In genomic region chr13:37879556-37879955, GRCm38 (mm10) we compare ENCODE assay signal across 11 mouse cellular contexts.
DNase-seq lines count a peak whose midpoint lies in the region; ATAC-seq lines count a peak whose summit lies in the region.
"Had no signal": no experiment of that assay in that cellular context is flagged by ENCODE, and none has a peak within 500 bp of the region (broad histone marks: within the 10 kb centered on the region; RNA-seq: fewer than 3 reads in every experiment).

No protein-coding gene starts in this region.

- WGBS in heart, embryonic 11.5 days (ENCODE audit: insufficient replicate concordance): 39% methylated on average over 5 of the region's 5 CpGs
- WGBS in hindbrain, embryonic 13.5 days: 82% methylated on average over 5 of the region's 5 CpGs

- peak overlapping the region; percentile 87 for H3K27ac ChIP-seq in heart, embryonic 11.5 days (ENCODE audit: low read depth, low read length)
- no peak overlapping the region for H3K27ac ChIP-seq in hindbrain, embryonic 13.5 days

- intact Hi-C loops in heart, postnatal 25 days (cut with DNase I): no loop called here

- no peak for DNase-seq in heart, postnatal 25 days (ENCODE audit: low spot score)
- DNase-seq in R1 (ENCODE audit: low read depth, low spot score): peak; percentile 34
- DNase-seq in spleen, postnatal 36 days (ENCODE audit: low spot score in 2 of 2): no peak
- DNase-seq: midbrain, embryonic 14.5 days; right cerebral cortex, adult 18-20 months had no signal

- H3K4me2 ChIP-seq in heart, embryonic 11.5 days: peak overlapping the region; percentile 44
- no peak overlapping the region for H3K4me2 ChIP-seq in hindbrain, embryonic 13.5 days

- H3K36me3 ChIP-seq in heart, embryonic 11.5 days (ENCODE audit: control insufficient read depth, insufficient read depth, low read length): no peaks in the 10 kb centered on the region
- no peaks in the 10 kb centered on the region for H3K36me3 ChIP-seq in hindbrain, embryonic 13.5 days

- H3K9me3 ChIP-seq in heart, embryonic 11.5 days (replicated peaks; ENCODE audit: control insufficient read depth, low read length): no peaks in the 10 kb centered on the region
- no peaks in the 10 kb centered on the region for H3K9me3 ChIP-seq in hindbrain, embryonic 13.5 days

- 0 out of 2 replicates have a peak overlapping the region, but pooled peaks have one; percentile 25 for H3K9ac ChIP-seq in heart, embryonic 11.5 days (ENCODE audit: low read depth, low read length)
- no peak overlapping the region for H3K9ac ChIP-seq in hindbrain, embryonic 13.5 days

- no peak overlapping the region for H3K4me3 ChIP-seq in heart, embryonic 11.5 days (ENCODE audit: low read depth, low read length)
- no peak overlapping the region for H3K4me3 ChIP-seq in hindbrain, embryonic 13.5 days

- ATAC-seq in heart, embryonic 11.5 days (replicated peaks; ENCODE audit: insufficient number of reproducible peaks, low FRiP score, low TSS enrichment): 0 out of 2 replicates have a peak, but pooled peaks have one; percentile 28
- peak; percentile 39 for ATAC-seq in erythroid progenitor cell, adult 5-6 weeks (replicated peaks; ENCODE audit: low FRiP score, poor library complexity, severe bottlenecking)
- 0 out of 2 replicates have a peak, but pooled peaks have one; percentile 17 for ATAC-seq in megakaryocyte, adult 5-6 weeks (ENCODE audit: poor library complexity, severe bottlenecking)
- ATAC-seq in CD4-positive, CD25-positive, alpha-beta regulatory T cell, adult 4 months: no peak
- ATAC-seq in hindbrain, embryonic 13.5 days (ENCODE audit: low FRiP score): no peak
- ATAC-seq: forebrain, embryonic 16.5 days had no signal

- H3K4me1 ChIP-seq in heart, embryonic 11.5 days (ENCODE audit: control insufficient read depth, insufficient read depth, low read length): peaks cover 56% of the 10 kb centered on the region
- H3K4me1 ChIP-seq in hindbrain, embryonic 13.5 days (replicated peaks): peaks cover 8% of the 10 kb centered on the region

- no peaks in the 10 kb centered on the region for H3K27me3 ChIP-seq in heart, embryonic 11.5 days (ENCODE audit: control insufficient read depth, insufficient read depth, low read length)
- no peaks in the 10 kb centered on the region for H3K27me3 ChIP-seq in hindbrain, embryonic 13.5 days

Comparison
In these comparisons a context has a peak if more than half of its experiments do, and no peak if none do; other contexts are left out.
1. ATAC-seq: peak in heart, embryonic 11.5 days (single experiment), erythroid progenitor cell, adult 5-6 weeks (single experiment) and megakaryocyte, adult 5-6 weeks (single experiment); none in CD4-positive, CD25-positive, alpha-beta regulatory T cell, adult 4 months (single experiment) and hindbrain, embryonic 13.5 days (single experiment).